Mouse (Mus musculus) MEL (cell line): Measurements from ENCODE around the gene Cyp2c23. TPM values are rescaled to one million over a fixed set of nuclear protein-coding genes. Genes with fewer than 3 reads are reported as not detected.

Source experiments
- DNase-seq: peaks from one replicate; pipeline ENCODE4 v3.0.0; 2011; ENCODE audit warnings: low read depth, low spot score
- H3K27ac ChIP-seq: 2 replicates; pipeline ENCODE4 v1.5.1; 2012; ENCODE audit warnings: low read depth, mild to moderate bottlenecking, control low read depth, low read length, moderate library complexity; ENCODE audit not compliant: control insufficient read depth
- H3K27me3 ChIP-seq, 2 experiments: fragments of 150-350 bp in 1 of 2; sonication (generic) in 1 of 2; 2 replicates each; pipeline ENCODE4 v1.6.1; 2012; ENCODE audit warnings: low read length in 2 of 2, mild to moderate bottlenecking in 2 of 2, improper control_type of control experiment in 1 of 2, moderate library complexity in 1 of 2; ENCODE audit not compliant: insufficient read depth in 2 of 2, control insufficient read depth in 1 of 2
- H3K36me3 ChIP-seq, 2 experiments: 2 replicates each; pipeline ENCODE4 v1.6.1; 2012 to 2014; ENCODE audit warnings: low read length in 2 of 2, improper control_type of control experiment in 1 of 2, inconsistent platforms in 1 of 2, mild to moderate bottlenecking in 1 of 2; ENCODE audit not compliant: insufficient read depth in 2 of 2, control insufficient read depth in 1 of 2
- H3K4me1 ChIP-seq, 2 experiments: fragments of 150-350 bp in 1 of 2; sonication (generic) in 1 of 2; 2 replicates each; pipeline ENCODE4 v1.6.1; 2012; ENCODE audit warnings: low read length in 2 of 2, improper control_type of control experiment in 1 of 2, mild to moderate bottlenecking in 1 of 2; ENCODE audit not compliant: insufficient read depth in 2 of 2, control insufficient read depth in 1 of 2
- H3K4me3 ChIP-seq, 2 experiments: fragments of 150-350 bp in 1 of 2; sonication (generic) in 1 of 2; 2 replicates each; pipeline ENCODE4 v1.5.1; 2012; ENCODE audit warnings: low read depth in 2 of 2, low read length in 2 of 2, mild to moderate bottlenecking in 2 of 2, moderate library complexity in 2 of 2, control low read depth in 1 of 2, improper control_type of control experiment in 1 of 2; ENCODE audit not compliant: control insufficient read depth in 1 of 2, insufficient read depth in 1 of 2
- H3K79me2 ChIP-seq: 2 replicates; pipeline ENCODE4 v1.6.1; 2012; ENCODE audit warnings: mild to moderate bottlenecking, low read length, moderate library complexity; ENCODE audit not compliant: control insufficient read depth, poor library complexity, insufficient read depth
- H3K9ac ChIP-seq: 2 replicates; pipeline ENCODE4 v1.6.1; 2012; ENCODE audit warnings: low read depth, mild to moderate bottlenecking, control low read depth, low read length, moderate library complexity; ENCODE audit not compliant: control insufficient read depth, poor library complexity, severe bottlenecking
- H3K9me3 ChIP-seq: fragments of 150-350 bp; sonication (generic); replicated peaks from 2 replicates; pipeline ENCODE4 v1.6.1; 2012; ENCODE audit warnings: mild to moderate bottlenecking, low read length, improper control_type of control experiment, moderate library complexity; ENCODE audit not compliant: insufficient read depth
- E2F4 ChIP-seq: IDR thresholded peaks from 2 replicates; pipeline ENCODE4 v1.6.1; 2011; ENCODE audit warnings: low read depth, low read length, improper control_type of control experiment, borderline replicate concordance
- ELF1 ChIP-seq: IDR thresholded peaks from 2 replicates; pipeline ENCODE4 v1.6.1; 2014; ENCODE audit warnings: low read depth, mild to moderate bottlenecking, inconsistent platforms, low read length, improper control_type of control experiment, moderate library complexity
- EP300 ChIP-seq, 2 experiments: IDR thresholded peaks; 2 replicates each; pipeline ENCODE4 v1.6.1; 2011; ENCODE audit warnings: improper control_type of control experiment in 2 of 2, low read length in 2 of 2, low read depth in 1 of 2, mild to moderate bottlenecking in 1 of 2
- ETS1 ChIP-seq: IDR thresholded peaks from 2 replicates; pipeline ENCODE4 v1.6.1; 2012; ENCODE audit warnings: low read depth, mild to moderate bottlenecking, inconsistent platforms, low read length, improper control_type of control experiment, moderate library complexity
- GABPA ChIP-seq: IDR thresholded peaks from 2 replicates; pipeline ENCODE4 v1.6.1; 2012; ENCODE audit warnings: low read depth, mild to moderate bottlenecking, inconsistent platforms, low read length, improper control_type of control experiment, moderate library complexity
- GATA1 ChIP-seq: IDR thresholded peaks from 2 replicates; pipeline ENCODE4 v1.6.1; 2011; ENCODE audit warnings: low read depth, low read length, improper control_type of control experiment
- MAFK ChIP-seq: IDR thresholded peaks from 2 replicates; pipeline ENCODE4 v1.6.1; 2011; ENCODE audit warnings: low read depth, mild to moderate bottlenecking, low read length, improper control_type of control experiment, borderline replicate concordance
- MAX ChIP-seq: IDR thresholded peaks from 2 replicates; pipeline ENCODE4 v1.6.1; 2011; ENCODE audit warnings: low read length, improper control_type of control experiment
- MAZ ChIP-seq: IDR thresholded peaks from 2 replicates; pipeline ENCODE4 v1.6.1; 2012; ENCODE audit warnings: low read depth, mild to moderate bottlenecking, inconsistent platforms, low read length, improper control_type of control experiment
- MEF2A ChIP-seq: IDR thresholded peaks from 2 replicates; pipeline ENCODE4 v1.6.1; 2014; ENCODE audit warnings: low read depth, mild to moderate bottlenecking, inconsistent platforms, low read length, improper control_type of control experiment; ENCODE audit not compliant: poor library complexity, insufficient replicate concordance, severe bottlenecking; ENCODE audit errors: extremely low read depth
- NELFE ChIP-seq: IDR thresholded peaks from 2 replicates; pipeline ENCODE4 v1.6.1; 2011; ENCODE audit warnings: low read depth, low read length, improper control_type of control experiment
- POLR2A ChIP-seq, 2 experiments: IDR thresholded peaks; 2 replicates each; pipeline ENCODE4 v1.6.1; 2011 to 2012; ENCODE audit warnings: low read length in 2 of 2, mild to moderate bottlenecking in 2 of 2, control low read depth in 1 of 2, improper control_type of control experiment in 1 of 2, low read depth in 1 of 2, moderate library complexity in 1 of 2; ENCODE audit not compliant: control insufficient read depth in 1 of 2, insufficient read depth in 1 of 2, poor library complexity in 1 of 2
- POLR2AphosphoS2 ChIP-seq: IDR thresholded peaks from 2 replicates; pipeline ENCODE4 v1.6.1; 2011; ENCODE audit warnings: low read length, improper control_type of control experiment
- POLR2AphosphoS5 ChIP-seq: IDR thresholded peaks from 2 replicates; pipeline ENCODE4 v1.6.1; 2012; ENCODE audit warnings: low read depth, borderline replicate concordance, mild to moderate bottlenecking, inconsistent platforms, low read length, moderate library complexity, mixed read lengths
- RAD21 ChIP-seq: IDR thresholded peaks from 2 replicates; pipeline ENCODE4 v1.6.1; 2011; ENCODE audit warnings: mild to moderate bottlenecking, low read depth, low read length, improper control_type of control experiment
- RCOR1 ChIP-seq: IDR thresholded peaks from 2 replicates; pipeline ENCODE4 v1.6.1; 2012; ENCODE audit warnings: low read depth, mild to moderate bottlenecking, inconsistent platforms, low read length, improper control_type of control experiment
- SIN3A ChIP-seq: IDR thresholded peaks from 2 replicates; pipeline ENCODE4 v1.6.1; 2012; ENCODE audit warnings: low read length, improper control_type of control experiment, inconsistent platforms
- SMC3 ChIP-seq: IDR thresholded peaks from 2 replicates; pipeline ENCODE4 v1.6.1; 2011; ENCODE audit warnings: low read depth, low read length, improper control_type of control experiment
- TAL1 ChIP-seq: IDR thresholded peaks from 2 replicates; pipeline ENCODE4 v1.6.1; 2012; ENCODE audit warnings: mild to moderate bottlenecking, inconsistent platforms, low read length, moderate library complexity, mixed read lengths
- TBP ChIP-seq: IDR thresholded peaks from 2 replicates; pipeline ENCODE4 v1.8.0; 2011; ENCODE audit warnings: low read depth, low read length, improper control_type of control experiment
- UBTF ChIP-seq: IDR thresholded peaks from 2 replicates; pipeline ENCODE4 v1.6.1; 2012; ENCODE audit warnings: low read depth, mild to moderate bottlenecking, inconsistent platforms, low read length, improper control_type of control experiment, moderate library complexity, borderline replicate concordance; ENCODE audit not compliant: insufficient read depth
- USF1 ChIP-seq: IDR thresholded peaks from 2 replicates; pipeline ENCODE4 v1.6.1; 2014; ENCODE audit warnings: low read depth, mild to moderate bottlenecking, inconsistent platforms, low read length, improper control_type of control experiment, moderate library complexity
- ZKSCAN1 ChIP-seq: IDR thresholded peaks from 2 replicates; pipeline ENCODE4 v1.6.1; 2012; ENCODE audit warnings: low read depth, mild to moderate bottlenecking, inconsistent platforms, low read length, improper control_type of control experiment, moderate library complexity
- polyA plus RNA-seq, 2 experiments: library from polyadenylated mRNA; stranded (reverse) in 1 of 2; unstranded in 1 of 2; fragments of >175 nt in 1 of 2; fragments of >200 nt in 1 of 2; gene quantifications; 2 replicates each; pipeline versions ENCODE4 v1.2.1 to v1.2.4; 2012; ENCODE audit warnings: low replicate concordance in 2 of 2, low read depth in 1 of 2; ENCODE audit not compliant: insufficient read length in 2 of 2, insufficient read depth in 1 of 2, missing spikeins in 1 of 2
- total RNA-seq: library from RNA; depleted of rRNA; stranded (reverse); fragments of 300-350 nt; gene quantifications from 2 replicates; pipeline ENCODE4 v1.2.3, GENCODE M21; 2012

The Cyp2c23 gene
- total and polyA plus RNA-seq, 3 experiments = not detected

- Histone ChIP-seq H3K79me2 (peaks cover 23% of the 10 kb centered on the region), H3K4me1 (peaks cover 8 to 12% of the 10 kb centered on the region in 2 experiments; a peak in 2 of 4 replicates), H3K4me3 (no peak overlapping the region), H3K27ac (no peak overlapping the region), H3K27me3 (no peaks in the 10 kb centered on the region), H3K36me3 (peaks cover 19 to 23% of the 10 kb centered on the region in 2 experiments), H3K9ac (no peak overlapping the region), H3K9me3 (no peaks in the 10 kb centered on the region)
- DNase-seq = peak; percentile 21
- TF ChIP-seq USF1 (no peak), MAZ (no peak), ZKSCAN1 (no peak), EP300 (IDR thresholded peaks at IDR 0.05; ENCODE audit: low read depth in 1 of 2, low read length in 2 of 2) (no peak), GATA1 (no peak), POLR2AphosphoS5 (no peak), ETS1 (no peak), UBTF (no peak), RCOR1 (no peak), MEF2A (no peak), RAD21 (no peak), ELF1 (no peak), MAFK (no peak), SMC3 (no peak), GABPA (no peak), POLR2A (IDR thresholded peaks at IDR 0.05; ENCODE audit: control insufficient read depth in 1 of 2, insufficient read depth in 1 of 2, low read depth in 1 of 2, low read length in 2 of 2, poor library complexity in 1 of 2) (no peak), SIN3A (no peak), MAX (no peak), TAL1 (no peak)
These were observed 42.2 kb upstream of the Cyp2c23 start for GRCm38 (mm10) chr19:44071166-44071565.

- no peaks in the 10 kb centered on the region for H3K27me3 ChIP-seq
- DNase-seq = no peak
- H3K4me3 ChIP-seq = peak overlapping the region; percentile 57 to 92
- H3K4me1 ChIP-seq = peaks cover 8 to 12% of the 10 kb centered on the region in 2 experiments; a peak in 2 of 4 replicates
- H3K9me3 ChIP-seq = no peaks in the 10 kb centered on the region
- TF ChIP-seq GABPA (no peak), SIN3A (no peak), POLR2AphosphoS2 (peak; percentile 66; the same call in 1 of the 2 replicates), NELFE (peak; percentile 58; the same call in 1 of the 2 replicates), TBP (peak; percentile 54; the same call in 1 of the 2 replicates), E2F4 (0 out of 2 replicates have a peak, but pooled peaks have one; percentile 55)
- H3K27ac ChIP-seq = peak overlapping the region; percentile 56
- H3K79me2 ChIP-seq = peaks cover 23% of the 10 kb centered on the region
- H3K36me3 ChIP-seq = peaks cover 22 to 23% of the 10 kb centered on the region in 2 experiments
- H3K9ac ChIP-seq = peak overlapping the region; percentile 71
These were observed 40.9 kb upstream of the Cyp2c23 start for GRCm38 (mm10) chr19:44069914-44070232.
